Mouse (Mus musculus) MEL (cell line): ENCODE measurements around the gene Slc25a36.

Experiments
- CTCF ChIP-seq, 3 experiments: IDR thresholded peaks in 2 of 3; conservative IDR thresholded peaks in 1 of 3; 2 replicates each; pipeline ENCODE4 v1.5.1; 2011 to 2012; ENCODE audit warnings: low read length in 3 of 3, low read depth in 2 of 3, mild to moderate bottlenecking in 2 of 3, improper control_type of control experiment in 1 of 3, inconsistent platforms in 1 of 3, mixed read lengths in 1 of 3, moderate library complexity in 1 of 3; ENCODE audit not compliant: control insufficient read depth in 1 of 3, insufficient read depth in 1 of 3, poor library complexity in 1 of 3, severe bottlenecking in 1 of 3
- HCFC1 ChIP-seq: IDR thresholded peaks from 2 replicates; pipeline ENCODE4 v1.6.1; 2012; ENCODE audit warnings: low read depth, mild to moderate bottlenecking, inconsistent platforms, low read length, improper control_type of control experiment, moderate library complexity
- KAT2A ChIP-seq: conservative IDR thresholded peaks from 2 replicates; pipeline ENCODE4 v1.6.1; 2012; ENCODE audit warnings: low read depth, low read length, improper control_type of control experiment, inconsistent platforms
- MAZ ChIP-seq: IDR thresholded peaks from 2 replicates; pipeline ENCODE4 v1.6.1; 2012; ENCODE audit warnings: low read depth, mild to moderate bottlenecking, inconsistent platforms, low read length, improper control_type of control experiment
- MXI1 ChIP-seq: IDR thresholded peaks from 2 replicates; pipeline ENCODE4 v1.6.1; 2011; ENCODE audit warnings: mild to moderate bottlenecking, low read depth, low read length, improper control_type of control experiment
- SMC3 ChIP-seq: IDR thresholded peaks from 2 replicates; pipeline ENCODE4 v1.6.1; 2011; ENCODE audit warnings: low read depth, low read length, improper control_type of control experiment
- TBP ChIP-seq: IDR thresholded peaks from 2 replicates; pipeline ENCODE4 v1.8.0; 2011; ENCODE audit warnings: low read depth, low read length, improper control_type of control experiment
- UBTF ChIP-seq: IDR thresholded peaks from 2 replicates; pipeline ENCODE4 v1.6.1; 2012; ENCODE audit warnings: low read depth, mild to moderate bottlenecking, inconsistent platforms, low read length, improper control_type of control experiment, moderate library complexity, borderline replicate concordance; ENCODE audit not compliant: insufficient read depth
- ZKSCAN1 ChIP-seq: IDR thresholded peaks from 2 replicates; pipeline ENCODE4 v1.6.1; 2012; ENCODE audit warnings: low read depth, mild to moderate bottlenecking, inconsistent platforms, low read length, improper control_type of control experiment, moderate library complexity

DNA sequence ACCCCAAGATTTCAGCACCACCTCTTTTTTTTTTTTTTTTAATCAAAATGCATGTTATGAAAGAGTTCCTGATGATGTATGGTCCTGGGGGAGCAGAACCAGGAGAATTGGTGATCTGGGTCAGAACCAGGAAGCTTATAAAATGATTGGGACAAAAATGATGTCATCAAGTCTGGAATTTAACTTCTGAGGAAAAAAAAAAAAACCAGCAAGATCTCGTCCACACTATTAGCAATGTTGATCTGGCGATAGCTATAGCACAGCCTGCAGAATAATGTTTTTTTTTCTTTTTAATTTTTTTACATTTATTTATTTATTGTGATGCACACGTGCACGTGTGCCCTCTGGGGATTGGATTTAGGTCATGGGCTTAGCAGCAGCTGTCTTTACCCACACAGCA is 64.7 kb downstream of the Slc25a36 start:
- no peak for TF ChIP-seq MAZ
- no peak for TF ChIP-seq KAT2A
- no peak for TF ChIP-seq CTCF (IDR thresholded peaks at IDR 0.05 in 2 of 3, conservative IDR thresholded peaks at IDR 0.05 in 1 of 3; ENCODE audit: control insufficient read depth in 1 of 3, insufficient read depth in 1 of 3, low read depth in 2 of 3, low read length in 3 of 3, poor library complexity in 1 of 3, severe bottlenecking in 1 of 3)
- no peak for TF ChIP-seq TBP
- TF ChIP-seq MXI1: no peak
- no peak for TF ChIP-seq SMC3
- TF ChIP-seq UBTF: no peak
- no peak for TF ChIP-seq HCFC1
- TF ChIP-seq ZKSCAN1: no peak
